Mouse (Mus musculus): ENCODE results near the gene Nostrin. TPM values are rescaled to one million over a fixed set of nuclear protein-coding genes. Genes with fewer than 3 reads are reported as not detected.

Nostrin gene
- polyA plus RNA-seq, 1 experiment, result 1.2 TPM

- Histone ChIP-seq H3K4me1 (ENCODE audit: control insufficient read depth, insufficient read depth, insufficient read length) (no peaks in the 10 kb centered on the region), H3K27ac (ENCODE audit: insufficient read depth, low read length) (no peak overlapping the region), H3K4me3 (ENCODE audit: extremely low read depth, insufficient read depth, insufficient read length) (no peak overlapping the region), H3K36me3 (ENCODE audit: control insufficient read depth, insufficient read depth, low read length) (no peaks in the 10 kb centered on the region), H3K27me3 (ENCODE audit: control insufficient read depth, insufficient read depth, low read length) (no peaks in the 10 kb centered on the region)
- 91% methylated on average over 7 of the region's 7 CpGs for WGBS
- DNase-seq (ENCODE audit: low read depth in 1 of 2, low spot score in 2 of 2), result no peak
- TF ChIP-seq POLR2A (IDR thresholded peaks at IDR 0.05; ENCODE audit: low read depth, low read length), result no peak
- no peak for TF ChIP-seq CTCF (IDR thresholded peaks at IDR 0.05; ENCODE audit: extremely low read depth, insufficient read depth, insufficient read length, insufficient replicate concordance)
Measured at GRCm38 (mm10) chr2:69099147-69099546, 36.5 kb upstream of the Nostrin start.

- DNase-seq (ENCODE audit: low read depth in 1 of 2, low spot score in 2 of 2), result peak; percentile 2 to 4
- H3K27ac ChIP-seq (ENCODE audit: insufficient read depth, low read length), result no peak overlapping the region
- peak; percentile 50; the same call in 1 of the 2 replicates for TF ChIP-seq CTCF (IDR thresholded peaks at IDR 0.05; ENCODE audit: extremely low read depth, insufficient read depth, insufficient read length, insufficient replicate concordance)
- TF ChIP-seq POLR2A (IDR thresholded peaks at IDR 0.05; ENCODE audit: low read depth, low read length), result no peak
- no peaks in the 10 kb centered on the region for H3K4me1 ChIP-seq (ENCODE audit: control insufficient read depth, insufficient read depth, insufficient read length)
- H3K27me3 ChIP-seq (ENCODE audit: control insufficient read depth, insufficient read depth, low read length), result no peaks in the 10 kb centered on the region
- H3K36me3 ChIP-seq (ENCODE audit: control insufficient read depth, insufficient read depth, low read length), result no peaks in the 10 kb centered on the region
- 17% methylated on average over 3 of the region's 3 CpGs for WGBS
- no peak overlapping the region for H3K4me3 ChIP-seq (ENCODE audit: extremely low read depth, insufficient read depth, insufficient read length)
Measured at GRCm38 (mm10) chr2:69100706-69101105, 34.9 kb upstream of the Nostrin start.

DNA sequence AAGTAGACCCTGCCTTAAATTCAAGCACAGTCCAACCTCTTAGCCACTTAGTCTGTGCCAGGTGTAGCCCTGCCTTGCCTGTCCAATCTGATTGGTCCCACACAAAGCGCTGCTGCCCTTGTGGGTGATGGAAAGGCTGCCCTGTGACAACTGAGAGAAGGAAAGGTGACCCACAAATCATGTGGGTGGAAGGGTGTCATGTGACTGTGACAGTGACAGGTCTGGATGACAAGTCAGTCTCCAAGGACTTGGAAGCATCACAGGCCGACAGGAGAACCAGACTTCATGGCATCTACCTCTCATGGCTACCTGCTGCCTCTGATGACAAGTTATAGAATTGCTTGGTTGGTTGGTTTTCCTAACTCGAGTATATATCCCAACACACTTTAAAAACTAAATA is 32.1 kb upstream of the Nostrin start:
- Histone ChIP-seq H3K4me1 (ENCODE audit: control insufficient read depth, insufficient read depth, insufficient read length) (no peaks in the 10 kb centered on the region), H3K27ac (ENCODE audit: insufficient read depth, low read length) (no peak overlapping the region), H3K27me3 (ENCODE audit: control insufficient read depth, insufficient read depth, low read length) (no peaks in the 10 kb centered on the region), H3K36me3 (ENCODE audit: control insufficient read depth, insufficient read depth, low read length) (no peaks in the 10 kb centered on the region), H3K4me3 (ENCODE audit: extremely low read depth, insufficient read depth, insufficient read length) (no peak overlapping the region)
- 92% methylated on average over 3 of the region's 3 CpGs for WGBS
- DNase-seq (ENCODE audit: low read depth in 1 of 2, low spot score in 2 of 2), result no peak
- TF ChIP-seq POLR2A (IDR thresholded peaks at IDR 0.05; ENCODE audit: low read depth, low read length), result no peak
- no peak for TF ChIP-seq CTCF (IDR thresholded peaks at IDR 0.05; ENCODE audit: extremely low read depth, insufficient read depth, insufficient read length, insufficient replicate concordance)

DNA sequence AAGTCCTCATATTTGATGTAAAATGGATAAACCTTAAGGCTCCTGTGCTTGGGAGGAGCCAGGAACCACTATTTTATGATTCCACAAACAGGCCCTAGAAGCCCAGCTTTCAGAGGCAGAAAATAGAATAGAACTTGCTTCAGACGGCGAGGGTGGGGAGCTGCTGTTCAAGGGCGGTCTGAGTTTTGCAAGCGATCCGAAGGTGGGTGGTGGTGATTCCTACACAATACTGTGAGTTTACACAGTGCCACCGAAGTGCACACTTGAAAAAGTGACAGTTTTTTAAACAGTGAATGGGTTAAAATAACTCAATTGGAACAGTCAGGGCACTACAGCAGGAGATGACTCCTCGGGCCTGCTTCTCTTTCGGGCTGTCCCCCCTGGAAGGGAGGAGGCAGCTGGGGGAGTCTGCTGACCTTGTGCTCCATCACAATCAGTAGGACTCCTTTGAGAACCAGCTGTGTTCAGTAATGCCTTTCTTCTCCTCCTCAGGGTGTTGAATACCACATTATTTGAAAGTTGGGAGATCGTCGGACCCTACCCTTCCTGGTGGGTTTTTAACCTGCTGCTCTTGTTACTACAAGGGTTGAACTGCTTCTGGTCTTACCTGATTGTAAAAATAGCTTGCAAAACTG is 31.0 kb upstream of the Nostrin start:
- WGBS, result 91% methylated on average over 10 of the region's 10 CpGs
- no peak for TF ChIP-seq CTCF (IDR thresholded peaks at IDR 0.05; ENCODE audit: extremely low read depth, insufficient read depth, insufficient read length, insufficient replicate concordance)
- no peak for TF ChIP-seq POLR2A (IDR thresholded peaks at IDR 0.05; ENCODE audit: low read depth, low read length)
- Histone ChIP-seq H3K4me1 (ENCODE audit: control insufficient read depth, insufficient read depth, insufficient read length) (no peaks in the 10 kb centered on the region), H3K4me3 (ENCODE audit: extremely low read depth, insufficient read depth, insufficient read length) (no peak overlapping the region), H3K27ac (ENCODE audit: insufficient read depth, low read length) (no peak overlapping the region), H3K27me3 (ENCODE audit: control insufficient read depth, insufficient read depth, low read length) (no peaks in the 10 kb centered on the region), H3K36me3 (ENCODE audit: control insufficient read depth, insufficient read depth, low read length) (no peaks in the 10 kb centered on the region)
- no peak for DNase-seq (ENCODE audit: low read depth in 1 of 2, low spot score in 2 of 2)

DNA sequence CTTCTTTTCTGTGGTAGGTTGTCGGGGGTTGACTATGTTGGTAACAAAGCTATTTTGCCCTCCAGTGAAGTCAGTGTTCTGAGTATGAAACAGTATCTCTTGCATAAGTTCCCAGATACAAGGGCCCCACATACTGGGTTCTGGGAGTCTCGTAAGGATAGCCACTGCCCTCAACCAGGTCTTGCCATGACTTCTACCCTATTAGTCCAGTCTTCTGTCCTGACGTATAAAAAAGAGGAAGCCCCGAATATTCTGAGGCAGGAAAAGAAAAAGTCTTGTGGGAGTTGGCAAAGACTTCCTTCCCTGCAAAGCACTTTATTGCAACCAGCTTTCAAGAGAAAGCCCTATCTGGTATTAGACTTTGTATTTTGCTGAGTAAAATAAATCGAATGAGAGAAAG is 26.4 kb upstream of the Nostrin start:
- TF ChIP-seq POLR2A (IDR thresholded peaks at IDR 0.05; ENCODE audit: low read depth, low read length), result no peak
- TF ChIP-seq CTCF (IDR thresholded peaks at IDR 0.05; ENCODE audit: extremely low read depth, insufficient read depth, insufficient read length, insufficient replicate concordance), result no peak
- 17% methylated on average over 5 of the region's 5 CpGs for WGBS
- Histone ChIP-seq H3K27ac (ENCODE audit: insufficient read depth, low read length) (no peak overlapping the region), H3K36me3 (ENCODE audit: control insufficient read depth, insufficient read depth, low read length) (no peaks in the 10 kb centered on the region), H3K4me3 (ENCODE audit: extremely low read depth, insufficient read depth, insufficient read length) (no peak overlapping the region), H3K4me1 (ENCODE audit: control insufficient read depth, insufficient read depth, insufficient read length) (no peaks in the 10 kb centered on the region), H3K27me3 (ENCODE audit: control insufficient read depth, insufficient read depth, low read length) (no peaks in the 10 kb centered on the region)
- no peak for DNase-seq (ENCODE audit: low read depth in 1 of 2, low spot score in 2 of 2)

GRCm38 (mm10) chr2:69109710-69110109 is 25.9 kb upstream of the Nostrin start:
- TF ChIP-seq POLR2A (IDR thresholded peaks at IDR 0.05; ENCODE audit: low read depth, low read length) (no peak), CTCF (IDR thresholded peaks at IDR 0.05; ENCODE audit: extremely low read depth, insufficient read depth, insufficient read length, insufficient replicate concordance) (no peak)
- no peak for DNase-seq (ENCODE audit: low read depth in 1 of 2, low spot score in 2 of 2)
- 33% methylated on average over 7 of the region's 7 CpGs for WGBS
- Histone ChIP-seq H3K36me3 (ENCODE audit: control insufficient read depth, insufficient read depth, low read length) (no peaks in the 10 kb centered on the region), H3K27me3 (ENCODE audit: control insufficient read depth, insufficient read depth, low read length) (no peaks in the 10 kb centered on the region), H3K4me1 (ENCODE audit: control insufficient read depth, insufficient read depth, insufficient read length) (no peaks in the 10 kb centered on the region), H3K4me3 (ENCODE audit: extremely low read depth, insufficient read depth, insufficient read length) (no peak overlapping the region), H3K27ac (ENCODE audit: insufficient read depth, low read length) (no peak overlapping the region)

GRCm38 (mm10) chr2:69112609-69113008 is 23.0 kb upstream of the Nostrin start:
- no peak overlapping the region for H3K27ac ChIP-seq (ENCODE audit: insufficient read depth, low read length)
- H3K4me3 ChIP-seq (ENCODE audit: extremely low read depth, insufficient read depth, insufficient read length), result no peak overlapping the region
- no peaks in the 10 kb centered on the region for H3K4me1 ChIP-seq (ENCODE audit: control insufficient read depth, insufficient read depth, insufficient read length)
- TF ChIP-seq CTCF (IDR thresholded peaks at IDR 0.05; ENCODE audit: extremely low read depth, insufficient read depth, insufficient read length, insufficient replicate concordance), result no peak
- no peak for TF ChIP-seq POLR2A (IDR thresholded peaks at IDR 0.05; ENCODE audit: low read depth, low read length)
- H3K36me3 ChIP-seq (ENCODE audit: control insufficient read depth, insufficient read depth, low read length), result no peaks in the 10 kb centered on the region
- H3K27me3 ChIP-seq (ENCODE audit: control insufficient read depth, insufficient read depth, low read length), result no peaks in the 10 kb centered on the region
- 89% methylated on average over 5 of the region's 5 CpGs for WGBS
- no peak for DNase-seq (ENCODE audit: low read depth in 1 of 2, low spot score in 2 of 2)
